Mouse (Mus musculus) testis, adult 2 months (tissue): ENCODE results near the gene Bhlha15.

ENCODE experiments used
- CTCF ChIP-seq: fragments of 200-500 bp; IDR thresholded peaks from 2 replicates; pipeline ENCODE4 v1.5.1; 2012; ENCODE audit warnings: low read depth, mild to moderate bottlenecking, inconsistent platforms, low read length, moderate library complexity; ENCODE audit not compliant: control insufficient read depth, insufficient read depth, insufficient replicate concordance
- POLR2A ChIP-seq: fragments of 200-500 bp; IDR thresholded peaks from 2 replicates; pipeline ENCODE4 v1.6.1; 2012; ENCODE audit warnings: low read depth, mild to moderate bottlenecking, inconsistent platforms, low read length, moderate library complexity; ENCODE audit not compliant: control insufficient read depth

DNA sequence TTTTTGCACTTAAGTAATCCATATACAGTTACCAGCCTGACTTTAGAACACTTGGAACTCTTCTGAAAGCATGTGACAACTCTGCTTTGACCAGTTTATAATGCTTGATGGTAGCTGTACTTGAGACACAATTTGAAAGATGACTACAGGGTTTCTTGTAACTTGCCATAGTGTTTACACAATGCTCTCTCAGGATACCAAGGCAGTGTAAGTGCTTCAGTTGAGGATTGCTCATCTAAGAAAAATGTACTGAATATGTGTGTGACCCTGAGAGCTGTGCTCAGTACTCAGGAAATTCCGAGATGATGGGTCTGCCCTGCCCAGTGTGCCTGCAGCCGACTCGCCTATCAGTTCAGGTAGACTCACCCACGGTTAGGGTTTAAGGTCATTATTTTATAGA lies 38.8 kb upstream of the Bhlha15 start:
- TF ChIP-seq CTCF: no peak
- TF ChIP-seq POLR2A: no peak
